Mouse (Mus musculus) liver, embryonic 14.5 days (tissue): ENCODE data around the gene Megf11. TPM values are rescaled to one million over a fixed set of nuclear protein-coding genes. Genes with fewer than 3 reads are reported as not detected.

ENCODE experiments used
- ATAC-seq: fragments of 200-750 bp; cut with Nextera tagmentation; 2 replicates; pipeline ENCODE4 v1.8.0; 2017; ENCODE audit warnings: moderate number of reproducible peaks, mild to moderate bottlenecking, moderate library complexity; ENCODE audit not compliant: insufficient read depth
- DNase-seq, 3 experiments: peaks; one replicate each; pipeline ENCODE4 v3.0.0-alpha.2; 2012 to 2013; ENCODE audit warnings: low read depth in 3 of 3, low spot score in 3 of 3
- H3K27ac ChIP-seq: fragments of 300-500 bp; sonication (generic); 2 replicates; pipeline ENCODE4 v1.5.1; 2014; ENCODE audit warnings: moderate library complexity, mild to moderate bottlenecking, control low read depth, inconsistent platforms
- H3K27me3 ChIP-seq: fragments of 300-500 bp; sonication (generic); 2 replicates; pipeline ENCODE4 v1.6.1; 2014; ENCODE audit warnings: mild to moderate bottlenecking, low read length, moderate library complexity; ENCODE audit not compliant: control insufficient read depth, insufficient read depth
- H3K36me3 ChIP-seq: fragments of 300-500 bp; sonication (generic); replicated peaks from 2 replicates; pipeline ENCODE4 v1.6.1; 2014; ENCODE audit warnings: low read depth; ENCODE audit not compliant: control insufficient read depth, insufficient read depth
- H3K4me1 ChIP-seq, 2 experiments: fragments of 200-500 bp in 1 of 2; fragments of 300-500 bp in 1 of 2; sonication (generic) in 1 of 2; replicated peaks; 2 replicates each; pipeline ENCODE4 v1.6.1; 2012 to 2014; ENCODE audit warnings: antibody characterized with exemption in 1 of 2, inconsistent platforms in 1 of 2, low read length in 1 of 2; ENCODE audit not compliant: control insufficient read depth in 2 of 2, insufficient read depth in 2 of 2
- H3K4me2 ChIP-seq: fragments of 300-500 bp; sonication (generic); 2 replicates; pipeline ENCODE4 v1.6.1; 2014; ENCODE audit warnings: low read depth, mild to moderate bottlenecking, control low read depth, moderate library complexity
- H3K4me3 ChIP-seq, 2 experiments: fragments of 200-500 bp in 1 of 2; fragments of 300-500 bp in 1 of 2; sonication (generic) in 1 of 2; 2 replicates each; pipeline ENCODE4 v1.5.1; 2012 to 2014; ENCODE audit warnings: low read depth in 2 of 2, low read length in 2 of 2, mild to moderate bottlenecking in 2 of 2, control low read depth in 1 of 2, inconsistent platforms in 1 of 2, moderate library complexity in 1 of 2; ENCODE audit not compliant: insufficient read depth in 1 of 2
- H3K9ac ChIP-seq: fragments of 300-500 bp; sonication (generic); replicated peaks from 2 replicates; pipeline ENCODE4 v1.6.1; 2014; ENCODE audit warnings: mild to moderate bottlenecking, control low read depth, moderate library complexity
- H3K9me3 ChIP-seq: fragments of 300-500 bp; sonication (generic); 2 replicates; pipeline ENCODE4 v1.6.1; 2016; ENCODE audit warnings: low read length, mixed read lengths; ENCODE audit not compliant: control insufficient read depth
- CTCF ChIP-seq: IDR thresholded peaks from 2 replicates; pipeline ENCODE4 v1.5.1; 2016; ENCODE audit warnings: antibody characterized with exemption, low read depth, control low read depth
- EP300 ChIP-seq: IDR thresholded peaks from 2 replicates; pipeline ENCODE4 v1.6.1; 2016; ENCODE audit warnings: antibody characterized with exemption, low read depth
- WGBS: fragments of 180-500 bp; shearing (Covaris S2); extraction: QIAGEN DNeasy Blood & Tissue Kit; methylation state at CpG from one replicate; pipeline ENCODE4 v1.1.7; 2014; ENCODE audit not compliant: insufficient replicate concordance; 5-methylcytosine and 5-hydroxymethylcytosine counted together
- polyA plus RNA-seq, 2 experiments: library from polyadenylated mRNA; depleted of rRNA in 1 of 2; stranded (reverse) in 1 of 2; unstranded in 1 of 2; fragments of >200 nt; fragmentation: Nextera tagmentation in 1 of 2; extraction: Ambion mirVana in 1 of 2; gene quantifications; 2 replicates each; pipeline versions ENCODE4 v1.2.1 to v1.2.3; 2012 to 2014

Gene Megf11
- polyA plus RNA-seq, 2 experiments, result 0.18 to 0.28 TPM

GRCm38 (mm10) chr9:64487377-64487776, 102.0 kb downstream of the Megf11 start:
- ATAC-seq, result no peak
- Histone ChIP-seq H3K27ac (no peak overlapping the region), H3K4me1 (no peaks in the 10 kb centered on the region), H3K4me3 (no peak overlapping the region), H3K9ac (no peak overlapping the region), H3K27me3 (no peaks in the 10 kb centered on the region; the same call in 1 of the 2 replicates), H3K4me2 (no peak overlapping the region), H3K9me3 (no peaks in the 10 kb centered on the region), H3K36me3 (no peaks in the 10 kb centered on the region)
- no peak for DNase-seq
- WGBS, result 44% methylated on average over 4 of the region's 4 CpGs
- no peak for TF ChIP-seq CTCF
- no peak for TF ChIP-seq EP300

DNA sequence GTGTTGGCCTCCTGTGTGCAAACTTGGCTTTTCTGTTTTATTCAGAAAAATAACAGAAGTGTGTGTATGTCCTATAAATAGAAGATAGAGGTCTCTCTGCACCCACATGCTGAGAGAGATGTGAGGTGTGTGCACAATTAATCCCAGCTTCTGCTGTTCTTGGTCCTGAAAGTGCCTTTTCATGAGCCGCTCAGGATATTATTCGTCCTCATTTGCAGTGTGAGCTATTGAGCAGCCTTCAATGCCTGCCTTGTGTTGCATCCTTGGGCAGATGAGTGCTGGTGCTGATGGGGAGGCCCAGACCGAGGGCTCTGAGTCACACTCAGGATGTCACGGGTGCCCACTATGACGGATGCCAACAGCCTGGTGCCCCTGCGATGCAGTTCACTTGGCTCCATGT, 109.2 kb downstream of the Megf11 start:
- Histone ChIP-seq H3K27me3 (no peaks in the 10 kb centered on the region), H3K4me1 (no peaks in the 10 kb centered on the region), H3K36me3 (no peaks in the 10 kb centered on the region), H3K9ac (no peak overlapping the region), H3K27ac (no peak overlapping the region), H3K4me3 (no peak overlapping the region), H3K9me3 (no peaks in the 10 kb centered on the region), H3K4me2 (no peak overlapping the region)
- no peak for TF ChIP-seq EP300
- no peak for TF ChIP-seq CTCF
- WGBS, result 79% methylated on average over 6 of the region's 6 CpGs
- no peak for ATAC-seq
- no peak for DNase-seq

DNA sequence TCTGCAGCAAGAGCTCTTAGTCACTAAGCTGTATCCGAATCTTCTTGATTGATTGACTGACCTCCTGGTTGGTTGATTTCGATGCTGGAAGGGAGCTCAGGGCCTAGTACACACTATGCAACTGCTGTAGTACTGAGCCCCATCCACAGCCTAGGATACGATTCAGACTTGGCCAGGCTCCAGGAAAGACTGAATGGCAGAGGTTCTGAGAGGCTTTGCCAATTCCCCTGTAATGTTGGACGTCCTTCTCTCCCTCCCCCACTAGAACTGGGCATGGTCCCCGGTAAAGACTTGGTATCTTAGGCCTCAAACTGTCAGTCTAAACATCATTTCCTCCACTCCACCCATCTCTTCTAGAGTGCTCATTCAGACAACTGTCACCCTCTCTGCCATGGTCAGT, 113.5 kb downstream of the Megf11 start:
- ATAC-seq, result no peak
- Histone ChIP-seq H3K27me3 (no peaks in the 10 kb centered on the region), H3K4me3 (no peak overlapping the region), H3K4me2 (no peak overlapping the region), H3K9ac (no peak overlapping the region), H3K4me1 (no peaks in the 10 kb centered on the region), H3K27ac (no peak overlapping the region), H3K36me3 (no peaks in the 10 kb centered on the region), H3K9me3 (no peaks in the 10 kb centered on the region)
- TF ChIP-seq EP300 (no peak), CTCF (no peak)
- 57% methylated on average over 5 of the region's 5 CpGs for WGBS
- no peak for DNase-seq

DNA sequence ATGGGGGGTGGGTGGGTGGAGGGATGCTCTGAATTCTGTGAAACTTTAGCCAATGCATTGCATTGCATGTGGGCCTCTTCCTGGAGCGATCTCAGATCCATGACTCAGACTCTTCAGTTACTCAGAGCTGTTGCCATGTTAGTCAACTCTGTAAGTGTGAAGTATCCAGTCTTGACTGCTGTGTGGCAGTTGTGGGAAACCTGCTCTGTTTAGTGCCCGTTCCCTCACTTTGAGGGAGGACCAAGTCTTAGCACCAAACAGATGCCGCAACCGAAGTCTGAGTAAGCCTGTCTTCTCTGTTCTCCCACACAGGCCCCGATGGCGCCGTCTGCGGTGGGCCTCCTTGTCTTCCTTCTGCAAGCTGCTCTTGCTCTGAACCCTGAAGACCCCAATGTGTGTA, 115.8 kb downstream of the Megf11 start:
- TF ChIP-seq CTCF (no peak), EP300 (no peak)
- no peak overlapping the region for H3K9ac ChIP-seq
- H3K4me1 ChIP-seq, result no peaks in the 10 kb centered on the region
- no peak for ATAC-seq
- no peak overlapping the region for H3K4me2 ChIP-seq
- H3K36me3 ChIP-seq, result no peaks in the 10 kb centered on the region
- H3K9me3 ChIP-seq, result no peaks in the 10 kb centered on the region
- H3K27me3 ChIP-seq, result no peaks in the 10 kb centered on the region
- 77% methylated on average over 8 of the region's 8 CpGs for WGBS
- no peak for DNase-seq
- no peak overlapping the region for H3K4me3 ChIP-seq
- H3K27ac ChIP-seq, result no peak overlapping the region

GRCm38 (mm10) chr9:64503996-64504395, 118.6 kb downstream of the Megf11 start:
- no peak overlapping the region for H3K4me2 ChIP-seq
- no peak overlapping the region for H3K9ac ChIP-seq
- 44% methylated on average over 1 of the region's 1 CpGs for WGBS
- no peaks in the 10 kb centered on the region for H3K9me3 ChIP-seq
- H3K27ac ChIP-seq, result no peak overlapping the region
- no peaks in the 10 kb centered on the region for H3K36me3 ChIP-seq
- ATAC-seq (no peak), DNase-seq (no peak)
- no peaks in the 10 kb centered on the region for H3K4me1 ChIP-seq
- H3K27me3 ChIP-seq, result no peaks in the 10 kb centered on the region
- TF ChIP-seq CTCF, result no peak
- no peak for TF ChIP-seq EP300
- H3K4me3 ChIP-seq, result no peak overlapping the region
